Mouse (Mus musculus): ENCODE measurements at regions not wholly inside any gene's neighbourhood (a gene's known extent, or its start where the extent isn't known, plus 50 kb on each side); places are given as distances from the start of the nearest gene placed in this dataset.
"Not testable (repeated sequence)": the region's sequence is repeated elsewhere in the genome, so short reads cannot be mapped to it uniquely, and the experiment has no call there.

DNA sequence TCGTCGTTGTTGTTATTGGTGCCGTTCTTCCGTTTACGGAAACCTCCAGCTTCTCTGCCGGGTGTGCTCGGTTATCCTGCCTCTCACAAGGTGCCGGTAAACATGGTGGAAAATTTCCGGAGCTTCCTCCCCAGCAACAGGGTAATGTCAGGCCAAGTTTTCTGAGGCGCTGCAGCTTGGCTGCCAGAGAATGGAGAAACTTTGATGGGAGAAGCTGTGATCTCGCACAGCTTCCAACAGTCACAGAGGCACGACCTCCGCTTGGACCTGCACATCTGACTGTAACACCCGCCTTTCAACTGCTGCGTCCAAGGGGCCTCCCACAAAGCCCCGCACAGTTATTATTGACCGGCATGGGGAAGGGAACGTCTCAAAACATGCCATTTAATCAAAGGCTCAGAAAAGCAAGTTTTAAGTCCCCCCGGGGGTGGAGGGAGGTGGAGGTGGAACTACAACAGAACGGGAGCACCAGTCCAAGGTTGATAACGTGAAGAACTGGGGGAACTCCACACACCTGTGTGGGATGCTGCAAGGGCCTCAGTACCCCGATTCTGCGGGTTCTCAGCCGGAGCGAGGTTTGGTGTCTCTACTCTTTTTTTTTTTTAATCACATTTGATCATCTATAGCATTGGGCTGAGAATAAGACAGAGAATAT, 299.1 kb downstream of the Vrk1 start:
- no peak for DNase-seq (ENCODE audit: low read depth, low spot score)

DNA sequence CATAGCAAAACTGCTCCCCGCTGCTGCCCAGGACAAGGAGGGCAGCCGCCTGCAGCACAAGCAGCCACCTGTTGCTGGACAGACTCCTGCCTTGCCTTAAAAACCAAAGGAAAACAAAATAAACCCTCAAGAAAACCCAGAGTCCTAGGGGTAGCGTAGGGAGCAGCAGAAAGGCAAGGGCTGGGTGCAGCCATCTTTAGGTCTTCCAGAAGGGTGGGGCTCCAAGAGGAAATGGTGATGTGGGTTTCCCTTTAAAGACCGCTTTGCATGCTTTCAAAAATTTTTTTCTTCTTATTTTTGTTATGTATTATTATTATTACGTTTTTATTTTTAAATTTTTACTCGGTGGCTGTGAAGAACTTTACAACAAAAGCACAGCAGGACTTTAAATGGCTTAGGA, 300.1 kb downstream of the Vrk1 start:
- DNase-seq (ENCODE audit: low read depth, low spot score) = no peak

DNA sequence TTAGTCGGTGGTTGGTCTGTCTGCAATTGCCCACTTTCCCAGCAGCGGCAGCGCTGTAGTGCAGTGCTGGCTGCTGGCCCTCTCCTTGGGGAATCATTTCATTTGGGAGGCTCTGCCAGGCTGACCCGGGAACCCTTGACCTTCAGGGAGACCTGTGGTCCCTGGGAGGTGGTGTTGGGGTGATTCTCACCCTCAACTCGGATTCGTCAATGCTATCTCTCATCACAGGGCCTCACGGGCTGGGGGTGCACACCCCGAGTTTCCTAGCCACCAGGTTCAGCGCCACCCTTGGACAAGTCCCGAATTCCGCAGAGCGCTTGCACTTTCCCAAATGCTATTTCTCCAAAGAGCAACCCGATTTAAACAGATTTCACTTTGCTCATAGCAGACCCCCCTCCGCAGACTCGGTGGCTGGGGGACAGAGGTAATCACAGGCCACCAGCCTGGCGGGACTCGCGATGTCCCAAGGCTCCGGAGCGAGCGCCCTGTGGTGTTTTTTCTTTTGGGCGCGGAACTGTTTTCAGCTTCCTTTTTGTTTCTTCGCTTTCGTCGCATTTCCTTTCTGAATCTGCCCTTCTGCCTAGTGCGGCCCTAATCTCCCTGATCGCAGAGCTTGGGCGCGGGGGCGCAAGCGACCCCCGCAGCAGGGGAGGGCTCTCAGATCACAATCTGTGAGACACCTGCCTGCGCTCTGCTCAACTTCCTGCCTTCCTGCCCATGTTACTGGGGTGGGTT, 300.7 kb downstream of the Vrk1 start:
- no peak for DNase-seq (ENCODE audit: low read depth, low spot score)

DNA sequence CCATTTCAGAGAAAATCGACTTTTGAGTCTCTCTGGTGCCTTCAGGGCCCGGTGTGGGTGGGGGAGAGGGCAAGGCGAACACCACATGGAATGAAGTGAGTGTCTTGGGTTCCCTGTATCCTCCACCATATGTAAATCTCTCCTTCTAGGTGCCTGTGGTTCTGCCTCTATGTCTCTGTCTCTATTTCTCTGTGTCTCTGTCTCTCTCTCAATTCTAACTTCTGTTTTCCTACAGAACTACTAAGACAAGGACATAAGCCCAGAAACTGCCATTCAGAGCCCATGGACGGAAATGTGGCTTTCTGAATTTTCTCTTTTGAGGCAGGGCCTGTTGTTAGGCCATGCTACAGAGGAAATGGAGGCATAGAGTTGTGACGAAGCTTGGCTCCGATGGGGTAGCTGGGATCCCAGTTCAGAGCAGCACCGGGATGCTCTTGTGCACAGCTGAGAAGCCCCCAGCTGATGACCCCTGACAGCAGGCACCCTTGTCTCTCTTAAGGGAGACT, 301.3 kb downstream of the Vrk1 start:
- DNase-seq (ENCODE audit: low read depth, low spot score) = no peak

DNA sequence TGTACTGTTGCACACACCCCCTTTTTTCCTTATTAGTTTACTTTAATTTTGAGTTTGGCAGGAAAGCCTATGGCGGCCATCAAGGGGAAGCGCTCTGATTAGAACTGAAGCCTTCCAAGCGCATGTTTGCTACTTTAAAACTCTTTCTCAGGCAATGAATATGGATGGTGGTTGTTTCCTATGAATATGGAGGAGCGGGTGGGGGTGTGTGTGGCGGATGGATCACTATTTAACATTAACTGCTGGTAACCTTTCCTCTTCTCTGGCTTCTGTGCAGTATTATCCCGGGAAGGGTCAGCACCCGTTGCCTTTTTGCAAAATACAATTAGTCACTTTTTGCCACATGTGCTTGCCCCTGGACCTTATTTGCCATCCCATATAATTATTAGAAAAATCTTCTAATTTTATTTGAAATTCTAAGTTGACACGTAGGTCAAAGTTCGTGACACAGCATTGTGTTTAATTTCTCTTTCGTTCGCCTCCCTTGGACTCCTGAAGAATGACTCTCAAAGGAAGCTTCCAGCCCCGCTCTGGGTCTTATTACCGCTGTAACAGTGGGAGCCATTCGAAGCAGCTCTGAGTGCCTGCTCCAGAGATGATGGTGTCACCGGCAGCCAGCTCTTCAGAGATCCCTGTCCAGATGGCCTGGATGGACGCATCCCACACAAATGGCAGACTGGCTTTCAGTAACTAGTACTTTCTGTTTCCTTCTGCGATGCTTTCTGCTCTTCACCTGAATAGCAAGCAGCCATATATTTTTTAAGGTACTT, 302.0 kb downstream of the Vrk1 start:
- no peak for DNase-seq (ENCODE audit: low read depth, low spot score)

DNA sequence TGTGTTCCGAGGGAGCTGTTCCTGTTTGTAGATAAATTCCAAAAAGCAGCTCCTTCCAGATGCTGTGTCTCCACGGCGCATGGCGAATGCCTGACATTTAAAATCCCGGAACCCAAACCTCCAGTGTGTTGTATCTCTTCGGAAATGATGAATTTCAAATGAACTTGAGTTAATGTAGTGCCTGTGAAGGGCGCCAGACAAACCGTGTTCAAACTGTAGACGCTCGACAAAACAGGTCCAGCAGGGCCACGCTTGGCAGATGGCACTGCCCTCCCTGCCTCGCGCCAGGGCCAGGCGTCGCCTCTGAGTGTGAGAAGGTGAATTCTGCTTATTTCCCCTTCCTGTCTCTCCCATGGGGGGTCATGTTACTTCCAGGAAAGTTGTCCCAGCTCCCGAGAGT, 307.7 kb downstream of the Vrk1 start:
- no peak for DNase-seq (ENCODE audit: low read depth, low spot score)

DNA sequence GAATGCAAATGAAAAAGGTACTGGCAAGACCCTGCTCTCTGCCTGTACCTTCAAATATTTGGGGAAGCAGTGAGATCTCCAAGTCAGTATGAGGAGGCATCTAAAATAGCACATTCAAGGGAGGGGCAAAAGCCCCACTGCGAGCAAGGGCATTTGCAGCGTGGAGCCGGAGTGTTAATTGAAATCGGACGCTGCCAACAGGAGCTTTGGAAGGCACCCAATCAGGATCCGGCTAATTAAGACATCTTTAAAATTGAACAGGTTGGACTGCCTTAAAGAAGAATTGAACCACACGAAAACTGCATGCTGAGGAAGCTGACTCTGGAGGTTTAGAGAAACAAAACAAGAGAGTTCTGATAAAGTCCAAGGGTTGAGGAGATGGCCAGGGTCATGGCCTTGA, 311.5 kb downstream of the Vrk1 start:
- DNase-seq (ENCODE audit: low read depth, low spot score) = no peak

DNA sequence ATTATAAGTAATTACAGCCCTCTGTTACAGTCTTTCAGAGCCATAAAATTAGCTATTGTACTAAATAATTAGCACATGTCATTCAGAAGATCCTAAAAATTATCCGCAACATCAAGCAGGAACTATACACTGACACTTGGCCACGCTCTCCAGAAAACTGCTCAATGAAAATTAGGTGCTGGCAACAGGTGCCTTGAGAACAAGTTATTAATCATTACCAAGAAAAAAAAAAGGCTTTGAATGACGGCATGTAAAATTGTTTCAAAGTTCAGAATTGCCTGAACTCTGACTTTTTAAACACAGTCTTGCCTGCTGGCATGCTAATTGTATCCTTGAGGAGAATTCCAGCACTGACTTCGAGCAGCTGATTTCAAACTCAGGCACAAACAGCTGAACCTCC, 316.6 kb downstream of the Vrk1 start:
- no peak for DNase-seq (ENCODE audit: low read depth, low spot score)

DNA sequence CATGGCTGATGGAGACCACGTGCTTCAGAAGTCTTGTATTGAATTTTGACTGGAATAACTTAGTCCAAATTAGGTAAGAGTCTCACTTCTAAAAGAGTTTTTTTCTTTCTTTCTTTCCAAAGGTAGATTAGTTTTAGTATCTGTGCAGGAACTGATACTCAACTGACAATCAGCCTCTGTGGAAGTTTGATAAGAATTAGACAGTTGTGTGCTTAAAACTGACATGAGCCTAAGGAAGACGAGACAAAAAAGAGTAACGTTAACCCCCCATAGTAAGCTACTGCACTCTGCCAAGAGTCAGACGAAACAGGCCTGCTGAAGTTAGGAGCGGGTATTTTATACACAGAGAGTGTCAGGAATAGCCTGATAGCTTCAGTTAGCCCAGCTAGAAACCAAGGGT, 317.3 kb downstream of the Vrk1 start:
- DNase-seq (ENCODE audit: low read depth, low spot score) = no peak

DNA sequence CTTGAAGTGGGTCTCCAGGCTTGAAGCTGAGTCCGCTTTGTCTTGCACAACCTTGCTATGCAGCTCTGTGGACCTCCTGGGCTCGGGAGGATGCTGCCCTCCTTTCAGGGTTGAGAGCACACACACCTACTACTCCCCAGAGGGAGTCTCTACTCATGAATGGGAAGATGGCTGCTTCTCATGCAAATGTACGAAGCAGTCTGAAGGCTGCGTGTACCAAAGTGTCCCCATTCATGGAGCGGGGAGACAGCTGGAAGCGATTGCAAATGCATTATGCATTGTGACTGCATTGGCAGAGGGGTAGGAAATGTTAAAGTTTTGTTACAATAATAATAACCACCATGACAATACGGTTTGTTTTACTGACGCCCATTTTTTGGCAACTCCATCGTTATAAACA, 347.8 kb downstream of the Vrk1 start:
- no peak for DNase-seq (ENCODE audit: low read depth, low spot score)

DNA sequence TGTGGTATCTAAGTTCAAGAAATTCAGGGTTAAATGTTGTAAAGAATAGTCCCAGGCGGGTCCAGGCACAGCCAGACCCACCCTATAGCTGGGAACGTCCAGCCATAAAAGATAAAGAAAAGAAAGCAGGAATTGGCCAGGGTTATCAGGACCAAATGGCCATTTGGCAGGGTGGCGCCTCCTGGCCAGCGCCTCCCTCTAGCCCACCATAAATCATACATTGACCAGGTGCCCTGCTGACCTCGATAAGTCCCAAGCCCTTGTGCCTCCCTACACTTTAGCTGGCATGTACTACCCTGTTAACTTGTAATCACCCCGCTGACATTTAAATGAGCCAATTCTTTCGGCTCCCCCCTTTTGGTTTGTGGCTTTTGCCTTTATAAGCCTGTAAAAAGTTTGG, 351.6 kb downstream of the Vrk1 start:
- not testable (repeated sequence) for DNase-seq (ENCODE audit: low read depth, low spot score)

DNA sequence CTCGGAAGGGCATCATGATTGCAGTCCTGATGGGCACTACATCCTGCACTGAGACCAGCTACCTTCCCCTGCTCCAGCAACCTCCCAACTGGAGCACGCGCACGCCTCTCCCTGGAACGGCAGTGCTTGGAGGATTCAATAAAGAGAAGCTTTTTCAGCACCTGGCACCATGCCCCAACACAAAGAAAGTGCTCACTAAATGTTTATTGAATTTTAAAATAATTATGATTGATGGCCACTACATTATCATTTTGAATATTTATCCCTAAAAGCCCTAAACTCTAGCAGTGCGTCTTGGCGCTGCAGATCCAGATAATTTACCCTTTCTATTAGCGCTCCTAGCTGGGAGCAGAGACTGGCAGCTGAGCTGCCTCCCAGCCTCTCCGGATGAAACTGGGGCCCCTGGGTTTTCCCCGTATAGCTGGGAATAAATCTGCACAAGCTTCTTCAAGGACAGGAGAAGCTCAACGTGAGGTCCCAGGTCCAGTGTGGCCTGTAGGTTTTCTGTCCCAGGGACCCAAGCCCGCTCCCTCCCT, 364.9 kb downstream of the Vrk1 start:
- no peak for DNase-seq (ENCODE audit: low read depth, low spot score)

DNA sequence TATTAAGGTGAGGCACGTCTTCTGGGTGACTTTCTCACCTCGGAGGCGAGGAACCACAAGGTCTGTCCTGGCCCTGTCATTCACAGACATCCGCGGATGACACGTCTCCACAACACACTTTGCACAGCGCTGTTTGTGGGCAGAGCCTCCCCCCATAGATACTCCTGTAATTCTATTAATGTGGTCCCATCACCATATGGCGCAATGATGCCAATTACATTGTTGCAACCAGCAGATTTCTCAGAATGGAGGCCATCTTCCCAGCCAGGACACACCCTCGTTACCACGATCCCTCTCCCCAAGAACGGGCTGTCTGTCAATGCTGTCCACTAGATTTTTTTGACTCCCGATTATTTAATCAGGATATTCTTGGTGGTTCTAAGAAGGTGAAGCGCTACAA, 365.9 kb downstream of the Vrk1 start:
- DNase-seq (ENCODE audit: low read depth, low spot score) = no peak

DNA sequence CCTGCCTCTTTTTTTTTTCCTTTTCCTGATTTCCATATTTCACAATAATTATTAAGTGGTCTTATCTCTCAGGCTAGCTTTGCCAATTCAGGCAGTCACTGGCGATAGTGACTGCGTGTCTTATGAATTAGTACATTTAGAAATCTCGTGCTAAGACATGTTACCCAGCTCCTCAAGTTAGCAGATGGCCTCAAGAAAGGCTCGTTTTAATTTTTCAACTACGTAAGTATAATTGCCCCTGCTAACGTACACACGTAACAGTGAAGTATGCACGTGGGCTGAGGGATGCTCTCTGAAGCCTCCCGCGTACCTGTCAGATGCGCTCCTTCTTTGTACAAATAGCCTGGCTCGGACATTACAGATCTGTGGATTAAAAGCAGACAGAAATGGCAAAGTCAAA, 366.8 kb downstream of the Vrk1 start:
- no peak for DNase-seq (ENCODE audit: low read depth, low spot score)

DNA sequence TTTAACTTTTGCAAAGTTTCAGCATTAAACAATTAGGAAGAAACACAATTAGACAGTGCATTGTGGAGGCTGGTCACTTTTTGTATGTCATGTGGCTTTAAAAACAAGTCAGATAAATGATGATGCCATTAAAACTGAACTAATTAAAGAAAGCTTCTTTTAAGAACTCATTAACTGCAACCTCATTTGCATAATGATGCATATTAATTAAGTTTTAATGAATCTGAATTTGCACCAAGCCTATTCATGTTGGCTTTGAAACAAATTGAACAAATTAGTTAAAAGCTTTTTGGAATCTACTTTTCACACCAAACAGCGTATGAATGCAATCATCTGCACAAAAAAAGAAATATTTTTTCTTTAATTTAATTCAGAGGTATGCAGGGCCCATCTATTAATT, 367.3 kb downstream of the Vrk1 start:
- DNase-seq (ENCODE audit: low read depth, low spot score) = no peak

DNA sequence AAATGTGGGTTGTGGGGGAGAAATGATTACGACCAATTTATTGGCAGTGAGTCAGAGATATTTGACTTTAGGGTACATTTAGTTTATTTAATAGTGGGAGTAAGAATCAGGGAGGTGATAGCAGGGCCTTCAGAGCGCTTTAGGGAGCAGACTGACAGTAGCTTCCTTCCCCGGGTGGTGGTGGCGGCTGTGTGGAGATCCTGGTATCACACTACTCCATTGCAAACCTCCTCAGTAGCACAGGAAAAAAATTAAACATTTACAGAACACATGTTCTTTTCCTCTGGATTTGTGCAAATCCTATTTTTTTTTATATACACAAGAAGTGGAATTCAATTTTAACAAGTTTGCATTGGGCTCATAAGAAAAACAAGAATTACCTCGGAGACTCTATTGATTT, 367.7 kb downstream of the Vrk1 start:
- DNase-seq (ENCODE audit: low read depth, low spot score) = no peak

DNA sequence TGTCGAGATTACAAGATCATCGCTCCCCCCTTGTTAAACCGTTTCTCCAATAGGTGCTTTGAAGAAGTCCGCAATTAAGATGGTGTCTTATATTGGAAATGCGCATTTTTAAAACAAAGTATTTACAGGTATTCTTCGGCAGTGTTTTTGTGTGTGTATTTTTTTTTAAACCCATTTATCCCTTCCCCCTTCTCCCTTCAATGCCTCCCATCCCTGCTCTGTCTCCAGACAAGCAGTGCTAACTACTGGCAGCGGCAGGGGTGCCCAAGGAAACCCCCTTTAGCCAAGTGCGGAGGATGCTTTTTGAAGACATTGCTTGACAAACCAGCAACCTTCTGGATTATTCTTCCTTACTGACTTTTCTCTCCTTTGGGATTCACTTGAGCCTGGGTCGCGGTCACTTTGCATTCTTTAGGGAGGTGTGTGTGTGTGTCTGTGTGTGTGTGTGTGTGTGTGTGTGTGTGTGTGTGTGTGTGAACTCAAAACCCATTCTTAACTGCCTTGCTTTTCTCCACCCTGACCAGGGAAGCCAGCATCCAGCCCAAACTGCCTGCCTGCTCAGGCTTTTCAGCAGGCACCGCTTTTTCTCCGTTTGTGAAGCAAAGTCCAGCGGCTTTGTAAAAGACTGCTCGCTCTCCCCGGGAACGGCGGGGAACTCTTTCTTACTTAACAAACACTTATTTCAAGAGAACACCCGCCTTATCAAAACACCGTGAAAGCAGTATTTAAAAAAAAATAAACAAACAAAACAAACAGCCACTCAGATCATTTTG, 368.5 kb downstream of the Vrk1 start:
- DNase-seq (ENCODE audit: low read depth, low spot score) = no peak

DNA sequence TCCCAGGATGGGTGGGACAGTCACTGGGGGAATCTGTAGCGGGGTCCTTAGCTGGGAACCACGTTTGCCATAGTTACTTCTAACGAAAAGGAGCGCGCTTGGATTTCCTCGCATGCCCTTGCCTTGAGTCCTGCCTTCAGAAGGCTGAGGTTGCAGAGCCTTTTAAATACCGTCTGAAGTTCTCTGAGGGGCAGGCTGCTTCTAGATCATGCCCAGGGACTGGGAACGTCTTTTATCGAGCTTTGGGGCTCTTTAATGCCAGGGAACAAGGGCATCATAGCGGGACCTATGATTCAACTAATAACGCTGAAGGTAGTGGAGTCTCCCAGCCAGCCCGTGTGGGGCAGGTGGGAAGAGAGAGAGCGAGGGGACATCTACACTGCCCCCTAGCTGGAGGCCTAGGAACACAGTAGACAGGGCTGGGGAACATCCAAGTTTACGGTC, 369.1 kb downstream of the Vrk1 start:
- DNase-seq (ENCODE audit: low read depth, low spot score) = no peak

DNA sequence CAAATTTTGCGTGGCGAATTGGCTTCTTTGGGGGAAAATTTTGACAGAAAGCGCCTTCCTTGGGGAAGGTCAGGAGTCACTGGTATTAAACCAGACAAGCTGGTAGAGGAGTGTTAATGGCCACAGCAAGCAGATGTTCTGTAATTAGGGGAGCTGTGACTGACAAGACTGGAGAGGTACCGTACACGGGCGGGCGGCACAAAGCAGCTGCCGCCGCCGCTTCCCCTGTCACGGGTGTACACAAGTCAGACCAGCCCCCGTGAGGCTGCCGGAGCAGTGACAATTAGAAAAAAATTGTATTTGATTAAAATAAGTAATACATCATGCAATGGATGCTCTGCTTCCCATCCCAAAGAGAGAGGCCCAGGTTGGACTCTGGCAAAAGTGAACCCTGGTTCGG, 369.8 kb downstream of the Vrk1 start:
- no peak for DNase-seq (ENCODE audit: low read depth, low spot score)

DNA sequence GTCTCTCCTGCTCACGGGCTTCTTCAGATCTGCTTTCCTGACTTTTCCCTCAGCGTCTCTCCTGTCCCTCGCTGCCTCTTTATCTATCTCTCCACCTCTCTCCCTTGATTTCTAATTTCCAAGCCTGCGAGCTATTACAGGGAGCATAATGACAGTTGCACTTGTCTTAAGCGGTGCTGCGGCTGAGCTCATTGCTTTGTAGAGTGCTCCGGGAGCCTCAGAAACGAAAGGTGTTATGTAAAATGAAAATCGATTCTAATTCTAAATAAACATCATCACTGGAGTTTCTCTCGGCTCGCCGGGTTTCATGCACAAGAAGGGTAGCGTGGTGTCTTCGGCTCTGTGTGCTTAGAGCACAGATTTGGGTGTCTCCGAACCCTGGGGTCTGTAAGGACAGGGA, 371.8 kb downstream of the Vrk1 start:
- DNase-seq (ENCODE audit: low read depth, low spot score) = no peak

DNA sequence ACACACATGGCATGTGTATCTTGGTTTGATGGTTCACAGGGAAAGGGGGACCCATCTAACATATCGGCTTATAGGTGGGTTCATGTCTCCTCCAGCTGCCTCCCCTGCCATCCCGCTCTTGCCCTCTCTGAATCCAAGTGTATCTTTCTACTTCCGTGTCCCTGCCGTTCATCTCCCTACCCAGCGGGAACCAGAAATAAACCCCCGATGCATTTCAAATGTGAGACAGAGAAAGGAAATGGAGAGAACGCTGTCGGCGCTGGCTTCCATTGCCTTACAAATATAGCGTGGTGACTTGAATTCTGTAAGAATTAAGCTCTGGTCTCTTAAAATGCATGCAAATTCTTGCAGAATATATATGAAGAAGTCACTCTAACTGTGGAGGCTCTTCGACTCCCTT, 379.2 kb downstream of the Vrk1 start:
- DNase-seq (ENCODE audit: low read depth, low spot score) = no peak

DNA sequence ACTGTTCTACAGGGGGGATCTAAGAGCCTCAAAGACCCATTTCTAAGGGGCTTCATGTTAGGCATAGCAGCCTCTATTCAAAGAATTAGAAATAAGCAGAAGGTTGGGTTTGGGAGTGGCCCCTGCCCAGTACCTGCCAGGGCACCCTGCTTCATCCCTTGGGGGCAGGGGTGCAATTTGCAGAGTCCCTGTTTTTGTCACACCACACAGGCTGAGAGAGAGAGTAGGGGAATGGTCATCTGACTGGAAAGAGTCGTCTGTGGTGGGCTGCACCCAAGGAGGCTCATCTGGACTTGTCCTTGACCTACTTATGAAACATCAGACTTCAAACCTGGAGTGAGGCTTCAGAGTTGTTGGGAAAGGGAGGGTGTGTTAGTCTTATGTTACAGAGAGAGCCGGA, 382.3 kb downstream of the Vrk1 start:
- DNase-seq (ENCODE audit: low read depth, low spot score) = no peak
